Mouse (Mus musculus): ENCODE data around the gene Kif6. TPM values are rescaled to one million over a fixed set of nuclear protein-coding genes. Genes with fewer than 3 reads are reported as not detected.
A peak's percentile ranks its signal among the peaks of the same experiment; 100 is the strongest.

Kif6 gene
- polyA plus RNA-seq, 1 experiment, result 1.7 TPM

DNA sequence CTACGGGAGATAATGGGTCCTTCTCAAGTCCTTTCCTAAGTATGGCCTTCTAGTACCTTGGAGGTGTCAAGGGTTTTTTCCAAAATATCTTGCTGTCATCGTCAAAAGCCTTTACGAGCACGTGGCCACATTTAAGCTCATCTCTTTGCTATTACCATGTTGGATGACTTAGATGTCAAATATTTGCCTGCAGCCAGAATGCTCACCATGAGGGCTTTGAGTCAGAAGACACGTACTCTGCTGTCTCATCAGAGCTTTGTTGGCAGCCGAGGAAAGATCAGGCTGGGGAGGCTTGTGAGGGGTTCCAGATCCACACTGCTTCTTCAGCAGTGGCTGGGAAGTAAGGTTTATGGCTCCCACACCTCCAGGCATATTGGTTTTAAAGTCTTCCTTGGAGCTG is 53.4 kb downstream of the Kif6 start:
- Histone ChIP-seq H3K27me3 (ENCODE audit: control insufficient read depth, insufficient read depth, low read length) (no peaks in the 10 kb centered on the region), H3K4me1 (ENCODE audit: control insufficient read depth, insufficient read depth, low read length) (0 out of 2 replicates have a peak, but pooled peaks cover 2% of the 10 kb centered on the region), H3K27ac (ENCODE audit: insufficient read depth, low read length) (no peak overlapping the region), H3K4me3 (replicated peaks; ENCODE audit: insufficient read depth, low read depth, low read length) (no peak overlapping the region)
- DNase-seq, result no peak
- TF ChIP-seq POLR2A (IDR thresholded peaks at IDR 0.05; ENCODE audit: borderline replicate concordance, insufficient read depth, low read length) (no peak), CTCF (IDR thresholded peaks at IDR 0.05; ENCODE audit: borderline replicate concordance, insufficient read depth, low read depth, low read length) (no peak)
- 83% methylated on average over 6 of the region's 6 CpGs for WGBS

DNA sequence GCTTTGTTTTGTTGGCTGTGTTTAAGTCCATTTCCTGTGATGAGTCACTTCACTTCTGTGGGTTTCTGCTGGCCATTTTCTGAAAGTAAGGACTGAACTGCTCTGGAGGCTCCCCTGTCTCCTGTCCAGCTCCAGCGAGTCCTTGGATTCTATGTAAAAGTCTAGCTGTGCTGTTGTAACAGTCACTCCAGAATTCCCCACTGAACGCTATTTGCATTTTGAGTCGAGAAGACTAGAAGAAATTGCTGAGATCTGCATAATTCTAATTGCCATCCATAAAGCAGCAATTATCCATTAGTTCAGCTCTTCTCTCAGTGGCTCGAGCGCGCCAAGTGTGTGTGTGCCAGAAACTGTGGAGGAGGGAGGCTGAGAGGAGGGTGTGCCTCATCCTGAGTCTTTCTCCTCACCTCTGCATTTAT is 57.0 kb downstream of the Kif6 start:
- Histone ChIP-seq H3K27me3 (ENCODE audit: control insufficient read depth, insufficient read depth, low read length) (no peaks in the 10 kb centered on the region), H3K4me1 (ENCODE audit: control insufficient read depth, insufficient read depth, low read length) (0 out of 2 replicates have a peak, but pooled peaks cover 2% of the 10 kb centered on the region), H3K27ac (ENCODE audit: insufficient read depth, low read length) (no peak overlapping the region), H3K4me3 (replicated peaks; ENCODE audit: insufficient read depth, low read depth, low read length) (no peak overlapping the region)
- WGBS, result 27% methylated on average over 6 of the region's 6 CpGs
- TF ChIP-seq CTCF (IDR thresholded peaks at IDR 0.05; ENCODE audit: borderline replicate concordance, insufficient read depth, low read depth, low read length), result no peak
- no peak for TF ChIP-seq POLR2A (IDR thresholded peaks at IDR 0.05; ENCODE audit: borderline replicate concordance, insufficient read depth, low read length)
- DNase-seq, result peak in 1 of 2 experiments; percentile 5

DNA sequence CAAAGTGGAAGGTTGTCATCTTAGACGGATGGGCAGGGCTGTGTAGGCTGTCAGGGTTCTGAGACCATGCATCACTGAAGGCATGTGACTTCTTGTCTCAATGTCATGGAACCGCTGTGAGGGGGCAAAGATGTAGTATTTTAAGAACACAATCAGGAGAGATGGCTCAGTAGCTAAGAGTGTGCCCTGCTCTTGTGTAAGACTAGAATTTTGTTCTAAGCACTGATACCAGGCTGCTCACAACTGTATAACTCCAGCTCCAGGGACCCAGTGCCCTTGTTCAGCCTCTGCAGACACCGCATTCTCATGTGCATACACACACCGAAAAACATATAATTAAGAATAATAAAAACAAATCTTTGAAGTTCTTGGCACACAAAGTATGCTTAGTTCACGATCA is 57.5 kb downstream of the Kif6 start:
- WGBS, result 75% methylated on average over 5 of the region's 5 CpGs
- Histone ChIP-seq H3K27me3 (ENCODE audit: control insufficient read depth, insufficient read depth, low read length) (no peaks in the 10 kb centered on the region), H3K27ac (ENCODE audit: insufficient read depth, low read length) (no peak overlapping the region), H3K4me3 (replicated peaks; ENCODE audit: insufficient read depth, low read depth, low read length) (no peak overlapping the region), H3K4me1 (ENCODE audit: control insufficient read depth, insufficient read depth, low read length) (0 out of 2 replicates have a peak, but pooled peaks cover 2% of the 10 kb centered on the region)
- TF ChIP-seq CTCF (IDR thresholded peaks at IDR 0.05; ENCODE audit: borderline replicate concordance, insufficient read depth, low read depth, low read length) (no peak), POLR2A (IDR thresholded peaks at IDR 0.05; ENCODE audit: borderline replicate concordance, insufficient read depth, low read length) (no peak)
- DNase-seq, result no peak

DNA sequence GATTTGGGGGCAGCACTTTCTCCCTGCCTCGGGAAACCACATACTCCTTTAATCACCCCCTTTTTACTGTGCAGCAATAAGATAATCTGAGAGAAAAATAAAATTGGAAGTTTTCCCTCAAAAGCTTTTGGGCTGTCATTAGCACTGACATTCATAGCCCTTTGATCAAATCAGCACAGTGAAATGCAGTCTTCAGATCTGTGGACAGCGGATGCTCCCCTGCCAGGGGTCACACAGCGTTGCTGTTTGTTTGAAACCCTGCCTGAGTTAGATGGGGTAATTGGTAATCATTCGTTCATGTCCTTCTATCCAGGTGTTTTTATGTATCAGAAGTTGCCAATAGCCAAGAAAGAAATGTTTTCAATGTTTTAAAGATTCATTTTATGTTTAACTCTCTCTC is 60.7 kb downstream of the Kif6 start:
- 61% methylated on average over 4 of the region's 4 CpGs for WGBS
- no peak for DNase-seq
- no peak for TF ChIP-seq POLR2A (IDR thresholded peaks at IDR 0.05; ENCODE audit: borderline replicate concordance, insufficient read depth, low read length)
- no peak for TF ChIP-seq CTCF (IDR thresholded peaks at IDR 0.05; ENCODE audit: borderline replicate concordance, insufficient read depth, low read depth, low read length)
- Histone ChIP-seq H3K4me1 (ENCODE audit: control insufficient read depth, insufficient read depth, low read length) (0 out of 2 replicates have a peak, but pooled peaks cover 2% of the 10 kb centered on the region), H3K27me3 (ENCODE audit: control insufficient read depth, insufficient read depth, low read length) (no peaks in the 10 kb centered on the region), H3K27ac (ENCODE audit: insufficient read depth, low read length) (no peak overlapping the region), H3K4me3 (replicated peaks; ENCODE audit: insufficient read depth, low read depth, low read length) (no peak overlapping the region)

DNA sequence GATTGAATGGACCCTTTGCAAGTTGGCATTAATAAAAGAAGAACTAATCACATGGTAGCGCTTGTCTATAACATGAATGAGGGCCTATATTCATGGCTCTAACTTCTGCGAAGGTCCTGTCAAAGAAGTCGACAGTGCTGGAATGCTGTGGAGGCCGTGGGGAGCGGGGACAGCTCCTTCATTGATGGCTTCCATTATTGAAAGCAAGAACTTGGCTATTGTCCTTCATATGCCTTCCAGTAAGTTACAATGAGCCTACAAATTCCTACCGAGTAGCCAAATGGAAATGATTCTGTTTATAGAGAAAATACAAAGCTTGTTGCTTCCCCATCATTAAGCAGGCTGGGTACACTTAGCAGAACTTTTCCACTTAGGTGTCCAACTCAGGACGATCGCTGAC is 66.5 kb downstream of the Kif6 start:
- Histone ChIP-seq H3K27me3 (ENCODE audit: control insufficient read depth, insufficient read depth, low read length) (no peaks in the 10 kb centered on the region; the same call in 1 of the 2 replicates), H3K4me3 (replicated peaks; ENCODE audit: insufficient read depth, low read depth, low read length) (no peak overlapping the region), H3K4me1 (ENCODE audit: control insufficient read depth, insufficient read depth, low read length) (no peaks in the 10 kb centered on the region), H3K27ac (ENCODE audit: insufficient read depth, low read length) (no peak overlapping the region)
- TF ChIP-seq POLR2A (IDR thresholded peaks at IDR 0.05; ENCODE audit: borderline replicate concordance, insufficient read depth, low read length) (no peak), CTCF (IDR thresholded peaks at IDR 0.05; ENCODE audit: borderline replicate concordance, insufficient read depth, low read depth, low read length) (no peak)
- DNase-seq, result no peak
- 54% methylated on average over 8 of the region's 8 CpGs for WGBS

DNA sequence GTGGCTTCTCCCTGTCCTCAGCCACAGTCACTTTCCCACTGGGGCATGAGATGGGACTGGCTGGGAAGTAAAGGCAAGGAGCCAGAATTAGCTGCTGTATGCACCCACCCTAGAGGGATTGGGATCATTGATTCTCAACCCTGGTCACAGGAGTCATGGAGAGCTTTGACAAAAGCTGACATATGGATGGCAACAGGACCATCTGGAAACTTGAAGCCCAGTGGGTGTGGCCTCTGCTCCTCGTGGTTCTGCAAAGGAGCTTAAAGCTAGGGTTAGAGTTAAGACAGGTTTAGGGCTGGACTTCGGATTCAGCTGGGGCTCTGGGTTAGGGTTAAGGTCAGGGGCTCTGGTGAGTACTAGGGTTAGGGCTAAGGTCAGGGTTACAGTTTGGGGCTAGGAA is 69.2 kb downstream of the Kif6 start:
- peak in 1 of 2 experiments; percentile 5 for DNase-seq
- Histone ChIP-seq H3K27me3 (ENCODE audit: control insufficient read depth, insufficient read depth, low read length) (no peaks in the 10 kb centered on the region; the same call in 1 of the 2 replicates), H3K4me1 (ENCODE audit: control insufficient read depth, insufficient read depth, low read length) (no peaks in the 10 kb centered on the region), H3K27ac (ENCODE audit: insufficient read depth, low read length) (no peak overlapping the region), H3K4me3 (replicated peaks; ENCODE audit: insufficient read depth, low read depth, low read length) (no peak overlapping the region)
- TF ChIP-seq CTCF (IDR thresholded peaks at IDR 0.05; ENCODE audit: borderline replicate concordance, insufficient read depth, low read depth, low read length) (no peak), POLR2A (IDR thresholded peaks at IDR 0.05; ENCODE audit: borderline replicate concordance, insufficient read depth, low read length) (no peak)
- 20% methylated on average over 2 of the region's 2 CpGs for WGBS

DNA sequence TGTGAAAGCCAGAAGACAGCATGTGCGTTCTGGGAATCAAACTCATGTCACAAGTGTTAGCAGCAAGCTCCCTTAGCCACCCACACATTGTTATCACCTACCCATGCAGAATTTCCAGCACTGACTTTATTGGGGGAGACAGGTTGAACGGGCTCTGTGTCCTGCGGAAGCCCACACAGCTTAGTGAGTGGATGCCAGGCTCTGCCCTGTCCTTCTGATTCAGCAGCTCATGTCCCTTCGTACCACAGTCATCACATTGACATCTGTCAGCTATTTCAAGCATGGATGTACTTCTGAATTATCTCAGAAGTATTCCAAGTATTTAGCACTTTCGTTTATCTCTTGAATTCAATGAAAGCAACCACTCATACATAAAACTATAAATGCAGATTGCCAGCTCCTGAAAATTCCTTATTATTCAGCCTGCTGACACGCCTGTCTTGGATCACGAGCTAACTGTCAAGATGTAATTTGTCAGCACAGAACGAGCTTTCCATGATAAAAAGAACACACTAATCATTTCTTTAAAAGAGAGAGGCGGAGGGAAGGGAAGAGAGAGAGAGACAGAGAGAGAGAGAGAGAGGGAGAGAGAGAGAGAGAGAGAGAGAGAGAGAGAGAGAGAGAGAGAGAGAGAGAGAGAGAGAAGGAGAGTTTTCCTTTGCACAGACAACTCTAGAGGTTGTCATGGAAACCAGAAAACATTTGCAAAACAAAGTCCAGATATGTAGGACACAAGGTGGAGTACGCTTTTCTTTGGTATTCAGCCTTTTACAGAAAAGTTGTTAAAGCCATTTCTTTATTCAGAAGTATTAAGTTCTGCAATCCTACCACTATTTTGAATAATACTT is 75.9 kb downstream of the Kif6 start:
- WGBS, result 55% methylated on average over 10 of the region's 10 CpGs
- DNase-seq, result no peak
- H3K4me3 ChIP-seq (replicated peaks; ENCODE audit: insufficient read depth, low read depth, low read length), result no peak overlapping the region
- H3K27me3 ChIP-seq (ENCODE audit: control insufficient read depth, insufficient read depth, low read length), result no peaks in the 10 kb centered on the region
- H3K4me1 ChIP-seq (ENCODE audit: control insufficient read depth, insufficient read depth, low read length), result no peaks in the 10 kb centered on the region
- no peak for TF ChIP-seq CTCF (IDR thresholded peaks at IDR 0.05; ENCODE audit: borderline replicate concordance, insufficient read depth, low read depth, low read length)
- no peak for TF ChIP-seq POLR2A (IDR thresholded peaks at IDR 0.05; ENCODE audit: borderline replicate concordance, insufficient read depth, low read length)
- no peak overlapping the region for H3K27ac ChIP-seq (ENCODE audit: insufficient read depth, low read length)

DNA sequence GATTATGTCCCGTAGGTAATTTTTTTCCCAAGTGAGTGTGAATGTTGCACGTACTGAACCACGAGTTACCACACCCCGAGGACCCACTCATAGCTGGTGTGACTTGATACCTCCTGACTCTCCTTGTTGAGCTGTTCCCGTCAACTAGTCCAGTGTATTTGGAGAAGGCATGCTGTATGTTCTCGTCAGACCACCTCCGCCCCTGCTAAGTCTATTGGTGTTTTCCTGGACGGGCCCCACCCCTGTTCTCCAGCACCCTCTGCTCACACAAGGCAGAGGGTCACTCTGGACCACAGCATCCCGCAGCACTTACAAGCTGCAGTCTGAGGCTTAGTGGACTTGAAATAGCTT is 76.5 kb downstream of the Kif6 start:
- Histone ChIP-seq H3K27ac (ENCODE audit: insufficient read depth, low read length) (no peak overlapping the region), H3K27me3 (ENCODE audit: control insufficient read depth, insufficient read depth, low read length) (no peaks in the 10 kb centered on the region), H3K4me1 (ENCODE audit: control insufficient read depth, insufficient read depth, low read length) (no peaks in the 10 kb centered on the region), H3K4me3 (replicated peaks; ENCODE audit: insufficient read depth, low read depth, low read length) (no peak overlapping the region)
- TF ChIP-seq CTCF (IDR thresholded peaks at IDR 0.05; ENCODE audit: borderline replicate concordance, insufficient read depth, low read depth, low read length), result no peak
- no peak for TF ChIP-seq POLR2A (IDR thresholded peaks at IDR 0.05; ENCODE audit: borderline replicate concordance, insufficient read depth, low read length)
- no peak for DNase-seq
- WGBS, result 88% methylated on average over 9 of the region's 9 CpGs

Measured in cerebellum, adult 2 months (tissue).